Mouse (Mus musculus) kidney, embryonic 14.5 days (tissue): ENCODE results near the gene Mertk. TPM values are rescaled to one million over a fixed set of nuclear protein-coding genes. Genes with fewer than 3 reads are reported as not detected.
"Not testable (repeated sequence)": the region's sequence is repeated elsewhere in the genome, so short reads cannot be mapped to it uniquely, and the experiment has no call there.

ENCODE experiments used
- ATAC-seq: fragments of 200-750 bp; cut with Nextera tagmentation; 2 replicates; pipeline ENCODE4 v1.8.0; 2017; ENCODE audit warnings: moderate number of reproducible peaks, mild to moderate bottlenecking, moderate TSS enrichment, moderate library complexity; ENCODE audit not compliant: low FRiP score, low TSS enrichment
- H3K27ac ChIP-seq: fragments of 300-500 bp; sonication (generic); 2 replicates; pipeline ENCODE4 v1.5.1; 2014; ENCODE audit warnings: low read depth, mild to moderate bottlenecking, low read length, moderate library complexity, mixed read lengths
- H3K27me3 ChIP-seq: fragments of 300-500 bp; sonication (generic); 2 replicates; pipeline ENCODE4 v1.6.1; 2014; ENCODE audit warnings: mild to moderate bottlenecking, low read length; ENCODE audit not compliant: control insufficient read depth, insufficient read depth
- H3K36me3 ChIP-seq: fragments of 300-500 bp; sonication (generic); 2 replicates; pipeline ENCODE4 v1.6.1; 2014; ENCODE audit warnings: low read length, mixed read lengths; ENCODE audit not compliant: control insufficient read depth, insufficient read depth
- H3K4me1 ChIP-seq: fragments of 300-500 bp; sonication (generic); 2 replicates; pipeline ENCODE4 v1.6.1; 2014; ENCODE audit warnings: low read length, mixed read lengths; ENCODE audit not compliant: control insufficient read depth, insufficient read depth
- H3K4me2 ChIP-seq: fragments of 300-500 bp; sonication (generic); replicated peaks from 2 replicates; pipeline ENCODE4 v1.6.1; 2014; ENCODE audit warnings: low read depth, mild to moderate bottlenecking, low read length
- H3K4me3 ChIP-seq: fragments of 300-500 bp; sonication (generic); 2 replicates; pipeline ENCODE4 v1.5.1; 2014; ENCODE audit warnings: mild to moderate bottlenecking, low read length
- H3K9ac ChIP-seq: fragments of 300-500 bp; sonication (generic); 2 replicates; pipeline ENCODE4 v1.6.1; 2014; ENCODE audit warnings: low read depth, mild to moderate bottlenecking, low read length, moderate library complexity
- H3K9me3 ChIP-seq: fragments of 300-500 bp; sonication (generic); 2 replicates; pipeline ENCODE4 v1.6.1; 2016; ENCODE audit warnings: low read length; ENCODE audit not compliant: control insufficient read depth
- WGBS: fragments of 180-500 bp; shearing (Covaris S2); extraction: QIAGEN DNeasy Blood & Tissue Kit; methylation state at CpG from one replicate; pipeline ENCODE4 v1.1.7; 2014; 5-methylcytosine and 5-hydroxymethylcytosine counted together
- polyA plus RNA-seq: library from polyadenylated mRNA; unstranded; fragments of >200 nt; fragmentation: Nextera tagmentation; extraction: Ambion mirVana; gene quantifications from 2 replicates; pipeline ENCODE4 v1.2.1, GENCODE M21; 2014

The Mertk gene
- polyA plus RNA-seq: 7.3 and 10.3 TPM in 2 replicates

DNA sequence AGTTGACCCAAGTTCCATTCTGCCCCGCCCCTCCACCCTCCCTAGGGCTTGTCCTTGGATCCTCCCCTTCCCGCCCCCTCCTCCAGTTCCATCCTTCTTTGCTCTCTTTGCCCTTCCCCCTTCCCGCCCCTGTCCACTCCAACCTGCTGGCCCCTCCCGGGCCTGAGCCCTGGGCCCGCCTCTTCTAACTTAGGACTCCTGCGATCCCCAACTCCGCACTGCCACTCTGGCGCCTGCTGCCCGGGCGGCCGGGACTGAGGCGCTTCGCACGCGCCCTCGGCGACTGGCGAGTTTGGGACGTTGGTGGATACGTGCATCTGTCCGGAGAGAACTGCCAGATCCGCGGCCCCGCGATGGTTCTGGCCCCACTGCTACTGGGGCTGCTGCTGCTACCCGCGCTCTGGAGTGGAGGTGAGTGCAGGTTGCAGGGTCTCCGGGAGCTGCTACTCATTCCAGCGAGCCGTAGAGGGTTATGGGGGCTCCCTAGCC, at the start of gene Mertk:
TSS of gene Mertk (plus strand) at position 264 of the 489 bp plus-strand sequence.
- WGBS: under 1% methylated on average over 30 of the region's 30 CpGs
- H3K4me3 ChIP-seq: peak within 1 kb of the TSS; percentile 76

DNA sequence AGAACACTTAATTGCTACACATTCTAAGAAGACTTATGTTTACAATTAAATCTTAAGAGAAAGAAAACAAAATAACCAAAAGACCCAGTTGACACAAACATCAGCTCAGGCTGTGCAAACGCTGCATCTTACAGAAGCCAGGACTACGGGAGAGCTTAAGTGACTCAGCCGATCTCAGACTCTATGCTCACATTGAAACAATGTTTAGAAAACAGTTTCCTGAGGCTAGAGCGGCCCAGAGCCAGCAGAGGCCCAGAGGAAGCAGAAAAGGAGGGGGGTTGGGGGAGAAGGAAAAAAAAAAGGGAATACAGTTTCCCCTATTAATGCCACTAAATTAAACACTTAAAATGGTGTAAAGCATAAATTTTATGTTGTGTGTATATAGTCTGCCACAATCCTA, 18.1 kb upstream of the Mertk start:
- no peak overlapping the region for H3K9ac ChIP-seq
- peaks cover 73% of the 10 kb centered on the region for H3K36me3 ChIP-seq
- H3K4me1 ChIP-seq: no peaks in the 10 kb centered on the region
- ATAC-seq: no peak
- no peak overlapping the region for H3K27ac ChIP-seq
- H3K9me3 ChIP-seq: no peaks in the 10 kb centered on the region
- 73% methylated on average over 4 of the region's 4 CpGs for WGBS
- no peak overlapping the region for H3K4me3 ChIP-seq
- no peaks in the 10 kb centered on the region for H3K27me3 ChIP-seq
- no peak overlapping the region for H3K4me2 ChIP-seq

More for the DNA sequence above, at the start of gene Mertk:
- no peaks in the 10 kb centered on the region for H3K9me3 ChIP-seq
- H3K9ac ChIP-seq: peak within 1 kb of the TSS; percentile 81
- peak within 1 kb of the TSS; percentile 87 for H3K4me2 ChIP-seq
- no peaks in the 10 kb centered on the region; the same call in 1 of the 2 replicates for H3K36me3 ChIP-seq
- peaks cover 6% of the 10 kb centered on the region; the same call in 1 of the 2 replicates for H3K4me1 ChIP-seq
- no peaks in the 10 kb centered on the region for H3K27me3 ChIP-seq
- H3K27ac ChIP-seq: peak within 1 kb of the TSS; percentile 89
- peak; percentile 97 for ATAC-seq

DNA sequence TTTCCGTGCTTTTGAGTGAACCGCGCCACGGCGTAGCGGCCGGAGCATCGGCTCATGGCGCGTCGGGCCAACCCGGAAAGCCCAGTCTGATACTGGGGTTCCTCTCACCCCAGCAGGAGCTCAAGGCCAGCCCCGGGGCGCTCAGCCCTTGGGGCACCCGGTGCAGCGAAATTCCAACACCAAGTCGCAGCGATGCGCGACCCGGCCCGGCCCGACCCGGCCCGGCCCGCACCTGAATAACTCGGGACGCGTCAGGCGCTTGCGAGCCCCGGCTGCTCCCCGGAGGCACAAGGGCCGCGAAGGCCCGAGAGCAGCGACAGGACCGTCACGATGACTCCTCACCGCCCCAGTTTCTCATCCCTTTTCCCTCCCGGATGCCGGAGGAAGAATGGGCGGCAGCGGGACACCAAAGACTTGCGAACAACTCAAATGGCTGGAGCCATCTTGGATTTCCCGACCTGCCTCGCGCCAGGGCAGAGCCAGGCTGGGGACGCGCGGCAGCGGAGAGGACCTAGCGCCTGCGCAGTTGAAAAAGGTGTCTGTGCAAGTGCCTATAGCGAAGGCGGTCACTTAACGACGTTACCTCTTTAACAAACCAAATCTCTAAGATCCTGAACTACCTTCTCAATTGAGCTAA, 11.7 kb upstream of the Mertk start, which contains the start of gene Anapc1:
TSS of gene Anapc1 (minus strand) at position 471 of the 637 bp plus-strand sequence.
- no peaks in the 10 kb centered on the region for H3K27me3 ChIP-seq
- peak within 1 kb of the TSS; percentile 82 for H3K4me2 ChIP-seq
- peak within 1 kb of the TSS; percentile 74 for H3K4me3 ChIP-seq
- ATAC-seq: peak; percentile 96
- H3K4me1 ChIP-seq: peaks cover 7% of the 10 kb centered on the region
- no peaks in the 10 kb centered on the region for H3K9me3 ChIP-seq
- WGBS: under 1% methylated on average over 56 of the region's 58 CpGs
- peak within 1 kb of the TSS; percentile 72 for H3K27ac ChIP-seq
- peak within 1 kb of the TSS; percentile 83 for H3K9ac ChIP-seq
- peaks cover 19% of the 10 kb centered on the region for H3K36me3 ChIP-seq

DNA sequence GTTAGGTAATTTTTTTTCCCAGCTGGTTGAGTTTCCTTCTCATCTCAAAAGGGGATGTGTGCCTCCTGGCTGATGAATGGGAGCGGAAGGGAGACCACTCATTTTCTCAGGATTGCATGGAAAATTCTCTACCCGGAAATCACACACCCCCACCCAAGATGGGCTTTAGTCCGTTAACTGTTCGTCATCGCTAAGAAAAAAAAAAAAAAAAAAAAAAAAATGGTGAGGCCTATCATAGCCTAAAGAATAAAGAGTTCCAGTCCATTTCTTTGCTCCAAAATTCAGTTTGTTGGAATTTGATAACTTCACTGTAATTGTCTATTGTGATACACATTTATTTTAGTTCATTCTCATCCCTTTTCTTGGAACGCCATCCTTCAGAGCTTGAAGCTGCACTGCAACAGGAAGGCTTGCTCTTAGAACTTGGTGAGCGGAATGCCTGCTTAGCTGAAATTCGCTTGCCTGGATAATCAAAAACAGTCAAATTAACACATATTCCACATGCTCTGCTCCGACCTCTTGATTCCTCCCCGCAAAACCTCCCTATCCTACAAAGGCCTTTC, 11.1 kb upstream of the Mertk start:
- peak overlapping the region; percentile 72 for H3K27ac ChIP-seq
- ATAC-seq: peak; percentile 84
- H3K9ac ChIP-seq: peak overlapping the region; percentile 83
- no peaks in the 10 kb centered on the region for H3K27me3 ChIP-seq
- H3K4me2 ChIP-seq: peak overlapping the region; percentile 82
- H3K4me3 ChIP-seq: peak overlapping the region; percentile 74
- WGBS: 48% methylated on average over 10 of the region's 10 CpGs
- H3K9me3 ChIP-seq: no peaks in the 10 kb centered on the region
- peaks cover 7% of the 10 kb centered on the region for H3K4me1 ChIP-seq
- peaks cover 16% of the 10 kb centered on the region for H3K36me3 ChIP-seq

DNA sequence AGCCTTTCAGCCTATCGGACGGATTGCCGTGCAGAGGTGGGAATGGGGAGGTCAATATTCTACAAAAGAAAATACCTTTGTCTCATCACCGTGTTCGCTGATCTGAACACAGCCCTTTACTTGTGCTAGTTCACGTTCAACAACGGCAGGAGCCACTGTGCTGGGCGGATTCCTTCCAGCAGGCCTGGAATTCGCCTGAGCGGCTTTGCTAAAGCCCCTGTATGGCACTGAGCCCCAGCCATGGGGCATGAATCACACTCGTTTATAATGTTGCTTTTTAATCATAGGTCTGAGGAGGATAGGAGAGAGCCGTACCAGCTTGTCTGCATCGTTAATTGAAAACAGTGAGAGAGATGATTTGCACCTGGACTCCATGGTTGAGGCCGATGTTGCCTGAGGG, 6.4 kb upstream of the Mertk start:
- H3K9me3 ChIP-seq: no peaks in the 10 kb centered on the region
- no peak overlapping the region for H3K9ac ChIP-seq
- H3K36me3 ChIP-seq: no peaks in the 10 kb centered on the region
- no peak for ATAC-seq
- WGBS: 66% methylated on average over 14 of the region's 14 CpGs
- 0 out of 2 replicates have a peak, but pooled peaks cover under 1% of the 10 kb centered on the region for H3K4me1 ChIP-seq
- H3K27me3 ChIP-seq: no peaks in the 10 kb centered on the region
- H3K27ac ChIP-seq: no peak overlapping the region
- H3K4me3 ChIP-seq: no peak overlapping the region
- no peak overlapping the region for H3K4me2 ChIP-seq

DNA sequence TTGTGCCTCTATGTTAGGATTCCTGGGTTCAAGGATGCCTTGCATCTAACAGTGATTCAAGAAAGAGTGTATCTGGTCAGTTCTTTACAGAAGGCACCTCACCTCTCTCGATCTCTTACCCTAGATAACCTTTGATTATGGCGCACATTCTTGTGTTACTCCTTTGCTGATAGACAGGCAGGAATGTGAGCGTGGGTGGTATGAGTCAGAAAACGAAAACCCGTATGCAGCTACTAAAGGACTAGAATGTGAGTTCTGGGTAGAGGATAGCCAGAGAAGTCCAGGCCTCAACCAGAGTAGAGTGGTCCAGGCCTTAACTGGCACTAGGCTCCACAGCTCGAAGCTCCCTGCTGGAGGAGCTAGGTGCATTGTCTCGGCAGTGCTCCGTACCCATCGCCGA, 6.0 kb upstream of the Mertk start:
- Histone ChIP-seq H3K27me3 (no peaks in the 10 kb centered on the region), H3K9me3 (no peaks in the 10 kb centered on the region), H3K27ac (no peak overlapping the region), H3K36me3 (no peaks in the 10 kb centered on the region), H3K4me3 (no peak overlapping the region), H3K4me1 (peaks cover 5% of the 10 kb centered on the region; the same call in 1 of the 2 replicates), H3K4me2 (no peak overlapping the region), H3K9ac (no peak overlapping the region)
- 86% methylated on average over 10 of the region's 10 CpGs for WGBS
- no peak for ATAC-seq

DNA sequence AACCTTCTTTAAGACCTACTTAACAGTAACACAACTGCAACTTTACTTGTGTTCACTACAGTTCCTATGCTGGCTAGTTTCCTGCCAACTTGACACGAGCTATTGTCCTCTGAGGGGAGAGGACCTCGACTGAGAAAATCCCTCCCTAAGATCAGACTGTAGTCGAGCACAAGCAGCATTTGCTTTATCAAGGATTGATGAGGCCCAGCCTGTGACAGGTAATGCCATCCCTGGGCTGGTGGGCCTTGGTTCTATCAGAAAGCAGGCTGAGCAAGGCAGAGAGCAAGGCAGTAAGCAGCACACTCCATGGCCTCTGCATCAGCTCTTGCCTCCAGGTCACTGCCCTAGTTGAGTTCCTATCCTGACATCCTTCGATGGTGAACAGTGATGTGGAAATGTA, 5.5 kb upstream of the Mertk start:
- Histone ChIP-seq H3K4me3 (no peak overlapping the region), H3K27ac (no peak overlapping the region), H3K4me2 (no peak overlapping the region), H3K9me3 (no peaks in the 10 kb centered on the region), H3K9ac (no peak overlapping the region), H3K4me1 (peaks cover 6% of the 10 kb centered on the region; the same call in 1 of the 2 replicates), H3K27me3 (no peaks in the 10 kb centered on the region), H3K36me3 (no peaks in the 10 kb centered on the region)
- ATAC-seq: no peak
- WGBS: 76% methylated on average over 4 of the region's 4 CpGs

DNA sequence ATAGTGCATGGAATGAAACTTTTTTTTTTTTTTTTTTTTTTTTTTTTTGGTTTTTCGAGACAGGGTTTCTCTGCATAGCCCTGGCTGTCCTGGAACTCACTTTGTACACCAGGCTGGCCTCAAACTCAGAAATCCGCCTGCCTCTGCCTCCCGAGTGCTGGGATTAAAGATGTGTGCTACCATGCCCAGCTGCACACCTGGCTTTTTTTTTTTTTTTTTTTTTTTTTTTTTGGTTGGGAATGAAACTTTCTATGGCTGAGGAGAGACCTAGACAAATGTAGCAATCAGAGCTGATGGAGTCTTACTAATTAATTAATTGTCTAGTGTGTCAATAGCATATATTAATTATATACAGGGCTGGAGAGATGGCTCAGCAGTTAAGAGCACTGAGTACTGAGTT, 4.9 kb upstream of the Mertk start:
- not testable (repeated sequence) for H3K4me3 ChIP-seq, H3K9ac ChIP-seq, H3K4me1 ChIP-seq, H3K27me3 ChIP-seq, H3K4me2 ChIP-seq, H3K36me3 ChIP-seq, H3K27ac ChIP-seq, H3K9me3 ChIP-seq, ATAC-seq
- 89% methylated on average over 3 of the region's 3 CpGs for WGBS

DNA sequence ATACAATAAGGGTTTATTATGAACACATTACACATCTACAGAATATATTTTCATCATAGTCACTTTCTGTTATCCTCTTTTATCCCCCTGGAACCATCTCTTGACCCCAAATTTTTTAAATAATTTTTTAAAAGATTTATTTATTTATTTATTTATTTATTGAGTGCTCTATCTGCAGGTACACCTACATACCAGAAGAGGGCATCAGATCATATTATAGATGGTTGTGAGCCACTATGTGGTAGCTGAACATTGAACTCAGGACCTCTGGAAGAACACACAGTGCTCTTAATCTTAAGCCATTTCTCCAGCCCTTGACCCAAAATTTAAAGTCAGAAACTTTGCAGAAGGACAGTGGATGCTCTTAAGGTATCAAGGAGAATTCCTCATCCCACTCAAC, 4.2 kb upstream of the Mertk start:
- Histone ChIP-seq H3K4me2 (no peak overlapping the region), H3K9ac (no peak overlapping the region), H3K4me3 (no peak overlapping the region), H3K27me3 (no peaks in the 10 kb centered on the region), H3K36me3 (no peaks in the 10 kb centered on the region), H3K27ac (no peak overlapping the region), H3K4me1 (peaks cover 6% of the 10 kb centered on the region; the same call in 1 of the 2 replicates), H3K9me3 (no peaks in the 10 kb centered on the region)
- no peak for ATAC-seq
